Mouse (Mus musculus) retina, postnatal 1 day (tissue): ENCODE data around the gene Grk2.
"Not testable (repeated sequence)": the region's sequence is repeated elsewhere in the genome, so short reads cannot be mapped to it uniquely, and the experiment has no call there.

Experiments
- DNase-seq: peaks from one replicate; pipeline ENCODE4 v3.0.0-alpha.2; 2012

Grk2 gene

GRCm38 (mm10) chr19:4268566-4269361, 37.3 kb downstream of the Grk2 start, which contains the start of gene Ssh3:
Ssh3 (minus strand) TSS chr19:4269180.
- DNase-seq: peak; percentile 38

GRCm38 (mm10) chr19:4265956-4266355, 40.1 kb downstream of the Grk2 start:
- DNase-seq: peak; percentile 20

GRCm38 (mm10) chr19:4264171-4264780, 41.7 kb downstream of the Grk2 start:
- DNase-seq: no peak

GRCm38 (mm10) chr19:4263702-4264101, 42.3 kb downstream of the Grk2 start:
- DNase-seq: no peak

GRCm38 (mm10) chr19:4262756-4263155, 43.3 kb downstream of the Grk2 start:
- DNase-seq: no peak

GRCm38 (mm10) chr19:4261038-4261698, 44.9 kb downstream of the Grk2 start:
- DNase-seq: peak; percentile 17

- no peak for DNase-seq
Measured at GRCm38 (mm10) chr19:4257897-4258252, 48.1 kb downstream of the Grk2 start.

- peak; percentile 97 for DNase-seq
Measured at GRCm38 (mm10) chr19:4257216-4257896, 48.7 kb downstream of the Grk2 start.

GRCm38 (mm10) chr19:4255583-4256162, 50.3 kb downstream of the Grk2 start:
- DNase-seq: peak; percentile 21

GRCm38 (mm10) chr19:4254230-4254629, 51.8 kb downstream of the Grk2 start:
- no peak for DNase-seq

GRCm38 (mm10) chr19:4248683-4249082, 57.3 kb downstream of the Grk2 start:
- not testable (repeated sequence) for DNase-seq

- peak; percentile 40 for DNase-seq
Measured at GRCm38 (mm10) chr19:4247010-4247409, 59.0 kb downstream of the Grk2 start.

GRCm38 (mm10) chr19:4244775-4245174, 61.2 kb downstream of the Grk2 start:
- DNase-seq: no peak

GRCm38 (mm10) chr19:4242416-4242815, 63.6 kb downstream of the Grk2 start:
- no peak for DNase-seq

GRCm38 (mm10) chr19:4240247-4240668, 65.8 kb downstream of the Grk2 start:
- DNase-seq: no peak
